Mouse (Mus musculus) brain, embryonic 14.5 days (tissue): Measurements from ENCODE around the gene Tulp1.

Experiments used
- CTCF ChIP-seq: fragments of 200-500 bp; IDR thresholded peaks from 2 replicates; pipeline ENCODE4 v1.5.1; 2012; ENCODE audit warnings: inconsistent platforms, mild to moderate bottlenecking, moderate library complexity, borderline replicate concordance; ENCODE audit not compliant: insufficient read depth, insufficient read length; ENCODE audit errors: extremely low read depth
- POLR2A ChIP-seq: fragments of 200-500 bp; IDR thresholded peaks from 2 replicates; pipeline ENCODE4 v1.6.1; 2012; ENCODE audit warnings: mild to moderate bottlenecking, inconsistent platforms, borderline replicate concordance; ENCODE audit not compliant: poor library complexity, insufficient read depth, insufficient read length, severe bottlenecking; ENCODE audit errors: extremely low read depth

DNA sequence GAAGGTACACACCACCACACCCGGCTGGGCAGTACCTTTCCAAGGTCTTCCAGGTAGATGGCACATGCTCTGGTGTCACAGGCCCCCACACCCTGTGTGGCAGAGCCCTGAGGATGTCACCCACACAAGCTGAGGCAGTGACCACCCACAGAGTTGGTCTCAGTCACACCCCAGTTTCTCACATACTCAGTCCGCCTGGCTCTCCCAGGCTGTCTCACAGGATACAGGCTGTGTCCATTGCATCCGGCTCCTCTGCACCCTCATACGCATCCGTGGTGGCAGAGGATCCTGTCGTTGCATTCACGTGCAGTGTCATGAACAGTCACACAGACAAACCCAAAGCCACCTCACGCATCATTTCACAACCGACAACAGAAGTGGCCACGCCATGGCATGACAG, 17.7 kb downstream of the Tulp1 start:
- TF ChIP-seq CTCF (no peak), POLR2A (no peak)
